Mouse (Mus musculus) ovary, postnatal 10 days (tissue): Measurements from ENCODE around the gene Fkbp15.

ENCODE experiments used
- DNase-seq: peaks from one replicate; pipeline ENCODE4 v3.0.0; 2022; ENCODE audit warnings: low spot score

Fkbp15 gene

DNA sequence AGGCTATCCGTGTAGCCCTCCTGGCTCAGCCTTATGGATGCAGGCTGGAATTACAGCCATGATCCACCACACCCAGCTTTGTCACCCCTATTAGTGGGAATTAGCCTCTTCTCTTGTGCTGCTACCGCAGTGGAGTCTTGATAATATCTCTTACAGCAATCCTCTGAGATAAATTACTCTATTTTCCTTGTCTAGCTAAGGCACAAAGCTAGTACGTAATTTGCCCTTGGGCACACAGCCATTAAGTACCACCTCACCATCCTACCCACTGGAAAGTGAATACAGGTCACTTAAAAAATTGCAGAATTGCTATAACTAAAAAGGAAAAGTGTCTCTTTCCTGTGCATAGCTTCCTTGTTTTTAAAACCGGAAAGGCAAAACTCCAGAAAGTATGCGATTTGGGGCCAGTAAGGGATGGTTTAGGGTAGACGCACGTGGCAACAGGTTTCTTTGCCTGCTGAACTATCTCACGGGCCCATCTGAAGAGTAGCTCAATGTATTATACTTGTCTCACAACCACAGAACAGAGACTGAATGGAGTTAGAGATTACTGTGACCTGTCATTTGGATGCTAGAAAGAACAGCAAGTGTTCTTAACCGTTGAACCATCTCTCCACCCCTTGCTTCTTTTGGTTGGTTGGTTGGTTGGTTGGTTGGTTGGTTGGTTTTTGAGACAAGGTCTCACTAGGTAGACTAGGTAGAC, 12.6 kb upstream of the Fkbp15 start:
- no peak for DNase-seq

DNA sequence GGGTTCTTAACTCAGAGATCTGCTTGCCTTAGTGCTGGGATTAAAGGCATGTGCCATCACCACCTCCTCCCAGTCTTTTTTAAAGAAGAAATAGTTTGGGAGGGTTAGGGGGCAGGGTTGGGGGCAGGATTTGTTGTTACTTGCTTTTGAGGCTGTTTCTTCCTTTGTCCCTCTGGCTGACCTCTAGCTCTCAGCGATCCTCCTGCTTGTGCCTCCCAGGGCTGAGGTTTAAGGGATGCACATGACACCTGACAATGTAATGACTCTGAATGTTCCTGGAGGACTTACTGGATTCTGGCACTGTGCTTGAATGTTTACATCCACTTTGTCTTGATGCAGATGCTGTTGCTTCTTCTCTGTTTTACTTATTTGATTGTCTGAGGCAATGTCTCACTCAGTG, 12.1 kb upstream of the Fkbp15 start:
- no peak for DNase-seq

DNA sequence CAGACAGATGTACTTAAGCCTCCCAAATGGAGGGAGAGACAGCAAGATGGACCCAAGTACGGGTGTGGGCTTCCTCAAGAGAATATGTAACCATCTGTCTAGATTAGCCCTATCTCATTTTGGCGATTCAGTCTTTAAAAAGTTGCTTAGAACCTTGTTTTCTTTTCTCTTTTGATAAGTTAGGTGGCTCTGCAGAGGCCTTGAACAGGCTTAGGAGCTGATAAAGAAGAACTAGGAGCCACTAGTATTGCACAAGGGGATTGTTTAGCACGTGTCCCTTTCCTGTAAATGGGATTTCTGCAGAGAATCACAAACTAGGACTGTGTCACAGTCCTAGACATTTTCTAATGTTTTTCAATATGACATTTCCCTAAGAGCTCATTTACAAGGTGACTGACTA, 8.7 kb upstream of the Fkbp15 start:
- no peak for DNase-seq

- no peak for DNase-seq
Measured at GRCm38 (mm10) chr4:62367586-62367985, 7.2 kb upstream of the Fkbp15 start.

DNA sequence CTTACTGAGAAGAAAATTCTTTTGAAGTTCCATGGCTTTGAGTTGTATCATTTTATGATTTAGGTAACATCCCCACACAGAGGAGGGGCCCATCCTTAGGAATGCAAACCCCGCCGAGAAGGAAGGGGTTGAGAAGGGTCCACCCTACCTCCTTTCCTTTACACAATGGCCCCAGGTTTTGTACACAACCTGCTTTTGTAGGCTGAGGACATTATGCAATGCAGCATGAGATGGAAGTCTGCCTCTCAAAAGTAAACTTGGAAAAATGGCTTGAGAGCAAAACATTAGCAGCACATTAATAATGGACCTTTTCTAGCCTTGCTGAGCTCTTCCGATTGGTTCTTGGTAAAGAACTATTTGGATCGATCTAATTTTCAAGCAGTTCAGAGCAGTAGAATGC, 5.9 kb upstream of the Fkbp15 start:
- no peak for DNase-seq

DNA sequence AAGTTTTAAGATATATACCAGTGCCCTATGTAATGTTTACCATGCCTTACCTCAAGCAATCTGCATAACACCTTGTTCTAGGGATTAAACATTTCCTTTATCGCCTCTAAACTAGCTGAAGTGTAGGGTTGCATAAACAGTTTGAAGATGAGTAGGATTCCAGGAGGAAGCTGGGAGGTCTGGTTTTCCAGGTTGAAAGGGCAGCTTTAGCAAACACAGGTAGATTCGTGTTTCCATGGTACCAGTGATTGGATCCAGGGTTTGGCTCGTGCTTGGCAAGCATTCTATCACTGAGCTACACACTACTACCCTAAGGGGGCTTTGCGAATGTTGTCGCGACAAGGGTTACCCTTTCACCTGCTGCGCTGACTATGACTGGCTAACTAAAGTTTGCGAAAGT, 4.0 kb upstream of the Fkbp15 start:
- no peak for DNase-seq

DNA sequence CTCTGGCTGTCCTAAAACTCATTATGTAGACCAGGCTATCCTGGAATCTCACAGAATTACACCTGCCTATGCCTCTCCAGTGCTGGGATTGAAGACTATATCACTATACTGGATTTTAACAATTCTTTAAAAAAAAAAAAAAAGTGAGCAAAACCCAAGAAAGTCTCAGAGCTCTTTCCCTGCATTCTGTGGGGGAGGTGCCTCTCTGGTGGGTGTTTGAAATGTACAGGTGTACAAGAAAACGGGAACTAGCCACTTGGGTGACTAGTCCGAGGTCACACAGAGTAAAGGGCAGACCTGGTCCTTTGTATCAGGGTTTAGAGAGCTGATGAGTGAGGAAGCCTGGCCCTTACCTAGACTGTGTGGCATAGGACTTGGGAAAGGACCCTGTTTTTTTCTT, 2.1 kb upstream of the Fkbp15 start:
- no peak for DNase-seq

GRCm38 (mm10) chr4:62361997-62362396, 1.6 kb upstream of the Fkbp15 start:
- DNase-seq = no peak

GRCm38 (mm10) chr4:62361571-62361970, 1.2 kb upstream of the Fkbp15 start:
- DNase-seq = no peak

DNA sequence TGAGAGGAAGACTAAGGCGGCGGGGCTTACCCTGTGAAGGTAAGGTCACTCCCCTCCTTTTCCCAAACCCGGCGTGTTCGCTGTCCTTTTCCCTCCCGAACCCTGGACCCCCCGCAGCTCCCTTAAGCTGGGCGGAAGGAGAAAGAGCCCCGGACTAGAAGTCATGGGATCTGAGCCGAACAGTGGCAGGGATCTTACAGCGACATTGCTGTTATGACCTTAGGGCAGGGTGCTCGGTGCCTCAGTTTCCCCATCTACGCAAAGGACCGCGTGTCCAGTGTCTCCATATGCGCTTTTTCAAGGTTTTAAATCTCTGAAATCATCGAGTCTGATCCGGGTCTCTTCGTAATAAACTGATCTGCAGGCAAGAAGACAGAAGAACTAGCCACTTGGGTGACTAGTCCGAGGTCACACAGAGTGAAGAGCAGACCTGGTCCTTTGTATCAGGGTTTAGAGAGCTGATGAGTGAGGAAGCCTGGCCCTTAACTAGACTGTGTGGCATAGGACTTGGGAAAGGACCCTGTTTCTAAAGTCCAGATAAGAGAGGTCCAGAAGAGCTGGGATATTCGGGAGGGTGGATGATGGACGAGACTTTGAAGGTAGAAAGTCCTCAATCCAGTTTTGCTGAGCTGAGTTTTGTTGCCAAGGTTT, 582 bp upstream of the Fkbp15 start:
- DNase-seq = no peak

- no peak for DNase-seq
Measured at GRCm38 (mm10) chr4:62359256-62359775, 1.0 kb downstream of the Fkbp15 start.

DNA sequence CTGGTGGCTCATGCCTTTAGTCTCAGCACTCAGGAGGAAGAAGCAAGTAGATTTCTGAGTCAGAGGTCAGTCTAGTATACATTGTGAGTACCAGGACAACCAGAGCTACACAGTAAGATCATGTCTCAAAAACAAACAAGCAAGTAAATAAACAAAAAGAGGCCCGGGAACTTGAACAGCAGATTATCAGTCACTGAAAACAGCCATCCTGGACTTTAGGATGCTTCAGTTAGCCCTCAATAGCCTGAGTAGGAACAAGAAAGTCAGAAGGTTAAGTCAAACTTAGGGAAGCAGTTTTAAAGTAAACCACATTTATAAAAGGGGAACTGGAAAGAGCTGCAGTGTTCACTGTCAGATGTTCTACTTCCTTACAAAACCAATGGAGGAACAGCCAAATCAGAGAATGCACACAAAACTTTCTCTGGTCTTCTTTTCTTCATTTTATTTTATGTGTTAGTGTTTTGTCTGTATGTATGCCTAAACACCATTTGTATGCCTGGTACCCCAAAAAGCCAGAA, 2.7 kb downstream of the Fkbp15 start:
- no peak for DNase-seq

DNA sequence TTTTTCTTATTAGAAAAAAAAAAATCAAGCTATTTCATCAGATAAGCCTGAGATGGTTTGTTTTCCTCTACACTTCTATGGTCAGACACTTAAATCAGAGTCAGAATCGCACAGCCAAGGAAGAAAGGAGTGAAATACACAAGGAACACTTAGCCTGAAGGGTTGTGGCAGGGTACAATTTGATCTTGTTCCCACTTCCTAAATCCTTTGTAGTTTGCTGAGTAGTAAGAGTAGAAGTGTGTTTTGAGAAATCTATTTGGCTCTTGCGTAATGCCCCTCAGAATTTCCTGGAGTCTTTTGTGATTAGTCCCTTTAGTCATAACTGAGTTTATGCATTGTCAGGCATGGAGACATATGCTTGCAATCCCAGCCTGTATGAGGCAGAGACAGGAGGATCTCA, 11.0 kb downstream of the Fkbp15 start:
- DNase-seq = no peak

DNA sequence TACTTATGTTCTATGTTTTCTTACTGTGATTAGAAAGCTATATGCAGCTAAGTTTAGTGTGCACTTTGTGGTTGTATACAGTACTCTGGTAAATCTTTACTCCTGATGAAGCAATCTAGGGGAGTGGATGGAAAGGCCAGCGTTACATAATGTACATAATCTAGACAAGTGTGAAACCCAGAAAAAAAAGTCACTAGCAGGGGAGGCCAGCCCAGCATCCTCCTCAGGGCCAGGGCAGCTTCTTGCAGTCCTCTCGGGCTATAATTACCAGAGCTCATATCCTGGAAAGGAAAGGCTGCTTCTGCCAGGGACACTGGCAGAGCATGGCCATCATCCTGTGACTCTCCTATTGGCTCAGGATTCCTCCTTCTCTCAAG, 12.0 kb downstream of the Fkbp15 start:
- DNase-seq = no peak

DNA sequence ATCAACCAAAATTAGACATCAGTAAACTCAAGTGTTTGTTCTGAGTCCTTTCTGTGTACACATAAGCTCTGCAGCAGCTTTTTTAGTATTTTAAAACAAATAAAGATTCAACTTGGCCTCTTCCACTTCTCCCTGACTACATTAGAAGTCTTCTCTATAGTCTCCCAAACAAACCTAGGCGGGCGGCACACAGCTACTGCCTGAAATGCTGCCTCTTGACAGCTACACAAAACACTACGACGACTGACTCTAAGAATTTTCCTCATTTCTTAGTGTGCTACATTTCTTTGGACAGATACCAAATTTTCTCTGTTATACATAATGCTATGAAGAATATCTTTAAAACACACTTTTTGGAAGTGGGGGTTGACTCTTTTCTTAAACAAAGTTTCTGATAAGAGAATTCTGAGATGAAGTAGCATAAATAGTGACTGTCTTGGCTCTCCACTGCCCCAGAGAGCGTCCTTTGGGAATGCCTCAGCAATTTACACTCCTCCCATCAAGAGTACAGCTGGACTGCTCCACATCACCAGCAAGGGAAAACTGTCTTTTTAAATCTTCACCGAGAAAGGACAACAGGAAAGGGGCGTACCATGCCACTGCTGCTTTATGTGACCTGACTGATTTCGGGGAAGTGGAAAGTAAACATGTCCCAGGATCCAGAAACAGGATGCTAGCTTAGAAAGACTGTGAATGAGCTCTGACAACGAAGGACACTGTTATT, 12.6 kb downstream of the Fkbp15 start:
- DNase-seq = no peak

DNA sequence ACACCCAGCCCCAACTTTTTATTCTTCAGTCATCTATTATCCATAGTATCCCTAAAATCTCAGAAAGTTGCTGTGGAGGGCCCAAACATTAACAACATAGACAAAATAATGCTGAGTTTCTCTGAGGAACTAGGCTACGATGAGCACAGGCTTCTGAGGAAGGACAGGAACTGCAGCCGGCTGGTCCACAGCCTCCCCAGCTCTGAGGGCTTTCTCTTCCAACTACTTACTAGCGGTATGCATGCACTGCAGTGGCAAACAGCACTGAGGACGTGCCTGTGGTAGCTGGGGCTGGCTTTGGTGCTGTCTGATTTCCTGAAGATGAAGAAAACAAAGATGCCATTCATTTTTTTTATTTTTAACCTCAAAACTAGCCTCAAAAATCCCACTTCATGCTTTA, 14.5 kb downstream of the Fkbp15 start:
- DNase-seq = no peak

GRCm38 (mm10) chr4:62344000-62344399, 16.3 kb downstream of the Fkbp15 start:
- DNase-seq = no peak

DNA sequence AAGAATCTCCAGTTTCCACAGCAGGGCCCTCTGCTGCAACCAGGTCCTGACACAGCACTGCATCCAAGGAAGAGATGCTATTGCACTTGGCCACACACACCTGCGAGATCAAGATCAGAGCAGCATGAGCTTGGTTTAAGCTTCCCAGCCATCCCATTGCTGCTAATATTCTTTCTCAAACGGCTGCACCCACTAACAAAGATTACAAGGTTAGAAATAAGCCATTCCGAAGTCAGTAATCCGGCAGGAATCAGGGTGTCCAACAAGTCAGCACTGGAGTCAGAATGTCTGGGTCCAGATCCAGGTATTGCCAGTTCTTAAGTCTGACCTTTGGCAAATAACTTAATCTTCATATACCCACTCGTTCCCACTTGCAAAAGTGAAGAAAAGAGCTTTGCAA, 21.8 kb downstream of the Fkbp15 start:
- no peak for DNase-seq

- no peak for DNase-seq
Measured at GRCm38 (mm10) chr4:62331977-62332376, 28.4 kb downstream of the Fkbp15 start.

DNA sequence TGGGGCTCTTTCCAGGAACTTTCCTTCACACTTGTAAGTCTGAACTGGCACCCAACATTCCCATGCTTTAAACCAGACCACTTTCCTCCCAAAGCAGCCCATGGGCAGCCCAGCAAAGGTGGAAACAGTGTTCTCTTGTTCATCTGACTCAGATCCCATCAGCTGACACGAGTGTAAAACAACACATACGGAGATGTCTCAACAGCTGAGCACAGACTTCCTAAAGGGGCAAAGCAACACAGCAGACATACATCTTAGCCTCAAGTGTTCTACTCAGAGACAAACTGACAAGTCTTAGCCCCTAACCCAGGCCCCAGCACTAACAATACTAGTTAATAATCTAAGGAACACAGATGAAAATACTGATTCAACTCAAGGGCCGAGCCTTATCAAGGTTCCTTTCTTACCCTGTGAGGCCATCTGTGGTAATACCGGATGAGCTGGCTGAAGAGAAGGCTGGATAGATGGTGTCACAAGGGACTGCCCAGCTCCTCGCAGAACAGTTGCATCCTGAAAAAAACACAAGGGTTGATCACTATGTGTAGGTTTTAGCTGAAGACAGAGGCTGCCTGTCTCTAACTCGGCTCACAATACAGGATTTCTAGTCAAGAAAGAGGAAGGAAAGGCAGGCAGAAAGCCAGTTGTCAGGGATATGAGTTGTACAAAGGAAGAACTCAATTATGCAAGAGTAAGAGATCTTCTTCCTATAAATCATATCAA, 31.2 kb downstream of the Fkbp15 start:
- DNase-seq = no peak

GRCm38 (mm10) chr4:62326111-62326510, 34.2 kb downstream of the Fkbp15 start:
- no peak for DNase-seq

- no peak for DNase-seq
Measured at GRCm38 (mm10) chr4:62322684-62323083, 37.7 kb downstream of the Fkbp15 start.
